Mouse (Mus musculus) hematopoietic multipotent progenitor cell, adult 10-12 weeks (in vitro differentiated cells): ENCODE measurements around the gene En1. TPM values are rescaled to one million over a fixed set of nuclear protein-coding genes. Genes with fewer than 3 reads are reported as not detected.

Experiments
- polyA plus RNA-seq: library from polyadenylated mRNA; stranded (reverse); fragments of >175 nt; gene quantifications from 2 replicates; pipeline ENCODE4 v1.2.3, GENCODE M21; 2012; ENCODE audit warnings: low replicate concordance

The En1 gene
- not detected in 2 replicates for polyA plus RNA-seq

DNA sequence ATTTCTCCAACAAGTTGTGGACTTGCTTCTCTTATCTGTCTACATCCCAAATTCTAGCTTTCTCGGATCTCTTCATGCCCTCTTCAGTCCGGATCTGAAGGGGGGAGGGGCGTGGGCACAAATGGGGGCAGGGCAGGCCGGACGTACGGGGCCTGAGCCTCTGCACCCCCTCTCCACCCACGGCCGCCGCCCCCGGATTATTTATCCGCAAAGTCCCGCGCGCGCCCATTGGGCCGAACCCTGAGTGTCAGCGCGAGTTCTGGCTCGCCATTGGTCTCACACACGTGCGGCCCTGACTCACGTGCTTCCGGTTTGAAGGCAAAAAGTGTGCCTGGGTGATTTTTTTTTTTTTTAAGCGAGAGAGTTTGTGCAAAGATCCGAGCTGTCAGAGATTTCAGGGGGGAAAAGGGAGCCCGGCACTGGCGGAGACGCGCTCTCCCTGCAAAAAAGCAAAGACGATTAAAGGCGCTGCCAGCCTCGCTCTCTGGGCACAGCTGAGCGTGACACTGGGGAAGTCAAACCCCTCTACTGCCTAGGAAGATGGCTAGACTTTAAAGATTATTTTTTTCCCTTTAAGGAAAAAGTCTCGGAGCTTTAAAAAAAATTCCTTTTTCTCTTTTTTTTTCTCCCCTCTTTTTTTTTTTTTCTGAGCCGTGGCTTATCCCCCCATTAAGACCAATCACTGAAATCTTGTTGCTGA, at the start of gene En1:
Gene En1, plus strand, starts transcription at position 388 of the 700 bp plus-strand sequence.

Other genes starting within 250 kb of the En1 start
- gene Marco, start 97.4 kb upstream of the En1 start, polyA plus RNA-seq = 6.9 and 8.2 TPM in 2 replicates